In genomic region chr13:107995211-107995610, GRCm38 (mm10) we compare ENCODE assay signal across 12 mouse cellular contexts.
"Had no signal": no experiment of that assay in that cellular context is flagged by ENCODE, and none has a peak within 500 bp of the region (broad histone marks: within the 10 kb centered on the region; RNA-seq: fewer than 3 reads in every experiment).

No protein-coding gene starts in this region.

- H3K36me3 ChIP-seq: limb, embryonic 10.5 days; liver, embryonic 12.5 days; neural tube, embryonic 13.5 days had no signal

- H3K4me2 ChIP-seq: liver, embryonic 12.5 days; lung, embryonic 14.5 days; neural tube, embryonic 13.5 days had no signal

- H3K4me1 ChIP-seq: limb, embryonic 10.5 days; liver, embryonic 12.5 days; neural tube, embryonic 13.5 days had no signal

- H3K27ac ChIP-seq: left cerebral cortex, adult 2 months; limb, embryonic 10.5 days; liver, embryonic 12.5 days; neural tube, embryonic 13.5 days; stomach, postnatal 0 days had no signal

- H3K9ac ChIP-seq: liver, embryonic 12.5 days; lung, embryonic 14.5 days; neural tube, embryonic 13.5 days had no signal

- H3K27me3 ChIP-seq: liver, embryonic 12.5 days; neural tube, embryonic 13.5 days had no signal

- DNase-seq: kidney, adult 18-20 months; kidney, postnatal 25 days; lung, embryonic 14.5 days; lung, postnatal 14 days; right cerebral cortex, adult 18-20 months; thymus, adult 2 months; thymus, postnatal 25 days had no signal

- H3K4me3 ChIP-seq: left cerebral cortex, adult 2 months; limb, embryonic 10.5 days; liver, embryonic 12.5 days; neural tube, embryonic 13.5 days had no signal

- H3K9me3 ChIP-seq: limb, embryonic 10.5 days; liver, embryonic 12.5 days; neural tube, embryonic 13.5 days had no signal

- ATAC-seq: liver, embryonic 12.5 days had no signal
